Mouse (Mus musculus) MEL (cell line): ENCODE results near the gene Pfn1.

ENCODE experiments used
- CTCF ChIP-seq, 3 experiments: IDR thresholded peaks in 2 of 3; conservative IDR thresholded peaks in 1 of 3; 2 replicates each; pipeline ENCODE4 v1.5.1; 2011 to 2012; ENCODE audit warnings: low read length in 3 of 3, low read depth in 2 of 3, mild to moderate bottlenecking in 2 of 3, improper control_type of control experiment in 1 of 3, inconsistent platforms in 1 of 3, mixed read lengths in 1 of 3, moderate library complexity in 1 of 3; ENCODE audit not compliant: control insufficient read depth in 1 of 3, insufficient read depth in 1 of 3, poor library complexity in 1 of 3, severe bottlenecking in 1 of 3
- ZC3H11A ChIP-seq: IDR thresholded peaks from 2 replicates; pipeline ENCODE4 v1.6.1; 2012; ENCODE audit warnings: low read depth, mild to moderate bottlenecking, inconsistent platforms, low read length, improper control_type of control experiment

- no peak for TF ChIP-seq ZC3H11A
- TF ChIP-seq CTCF (IDR thresholded peaks at IDR 0.05 in 2 of 3, conservative IDR thresholded peaks at IDR 0.05 in 1 of 3; ENCODE audit: control insufficient read depth in 1 of 3, insufficient read depth in 1 of 3, low read depth in 2 of 3, low read length in 3 of 3, poor library complexity in 1 of 3, severe bottlenecking in 1 of 3): no peak
These were observed 5.9 kb downstream of the Pfn1 start for GRCm38 (mm10) chr11:70648512-70648911.
